Mouse (Mus musculus): ENCODE results near the gene Gm11168. TPM values are rescaled to one million over a fixed set of nuclear protein-coding genes. Genes with fewer than 3 reads are reported as not detected.
A peak's percentile ranks its signal among the peaks of the same experiment; 100 is the strongest.
"Not testable (repeated sequence)": the region's sequence is repeated elsewhere in the genome, so short reads cannot be mapped to it uniquely, and the experiment has no call there.

Gene Gm11168
- polyA plus RNA-seq (2014; fragmentation: Nextera tagmentation; extraction: Ambion mirVana) = not detected in 2 replicates

DNA sequence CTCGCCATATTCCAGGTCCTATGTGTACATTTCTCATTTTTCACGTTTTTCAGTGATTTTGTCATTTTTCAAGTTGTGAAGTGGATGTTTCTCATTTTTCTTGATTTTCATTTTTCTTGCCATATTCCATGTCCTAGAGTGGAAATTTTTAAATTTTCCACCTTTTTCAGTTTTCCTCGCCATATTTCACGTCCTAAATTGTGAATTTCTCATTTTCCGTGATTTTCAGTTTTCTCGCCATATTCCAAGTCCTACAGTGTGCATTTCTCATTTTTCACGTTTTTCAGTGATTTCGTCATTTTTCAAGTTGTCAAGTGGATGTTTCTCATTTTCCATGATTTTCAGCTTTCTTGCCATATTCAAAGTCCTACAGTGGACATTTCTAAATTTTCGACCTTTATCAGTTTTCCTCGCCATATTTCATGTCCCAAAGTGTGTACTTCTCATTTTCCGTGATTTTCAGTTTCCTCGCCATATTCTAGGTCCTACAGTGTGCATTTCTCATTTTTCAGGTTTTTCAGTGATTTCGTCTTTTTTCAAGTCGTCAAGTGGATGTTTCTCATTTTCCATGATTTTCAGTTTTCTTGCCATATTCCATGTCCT lies at the start of gene Gm11168:
Gene Gm11168, plus strand, starts transcription at position 553 of the 603 bp plus-strand sequence.
- H3K4me2 ChIP-seq; H3K4me1 ChIP-seq (replicated peaks; ENCODE audit: control insufficient read depth, insufficient read depth, low read length); H3K9me3 ChIP-seq (ENCODE audit: control insufficient read depth, low read length); DNase-seq (ENCODE audit: low spot score); H3K27ac ChIP-seq (ENCODE audit: low read depth, low read length); H3K27me3 ChIP-seq (replicated peaks; ENCODE audit: control insufficient read depth, insufficient read depth, low read length); H3K9ac ChIP-seq (ENCODE audit: low read depth, low read length); H3K4me3 ChIP-seq (ENCODE audit: low read depth, low read length); H3K36me3 ChIP-seq (ENCODE audit: control insufficient read depth, insufficient read depth, low read length); ATAC-seq (replicated peaks; ENCODE audit: low FRiP score): not testable (repeated sequence)
- WGBS = 68% methylated on average over 6 of the region's 14 CpGs

GRCm38 (mm10) chr9:3000445-3000972 lies 2.6 kb upstream of the Gm11168 start, which contains the start of gene Gm10722:
Gene Gm10722, plus strand, starts transcription at chr9:3000922.
- WGBS = 64% methylated on average over 12 of the region's 12 CpGs
- not testable (repeated sequence) for H3K4me1 ChIP-seq (replicated peaks; ENCODE audit: control insufficient read depth, insufficient read depth, low read length); H3K36me3 ChIP-seq (ENCODE audit: control insufficient read depth, insufficient read depth, low read length); H3K27me3 ChIP-seq (replicated peaks; ENCODE audit: control insufficient read depth, insufficient read depth, low read length); H3K27ac ChIP-seq (ENCODE audit: low read depth, low read length); DNase-seq (ENCODE audit: low spot score); H3K4me2 ChIP-seq; H3K4me3 ChIP-seq (ENCODE audit: low read depth, low read length); ATAC-seq (replicated peaks; ENCODE audit: low FRiP score); H3K9ac ChIP-seq (ENCODE audit: low read depth, low read length); H3K9me3 ChIP-seq (ENCODE audit: control insufficient read depth, low read length)

- 62% methylated on average over 8 of the region's 8 CpGs for WGBS
- ATAC-seq (replicated peaks; ENCODE audit: low FRiP score) = not testable (repeated sequence)
Observed at GRCm38 (mm10) chr9:3001006-3001405, 2.1 kb upstream of the Gm11168 start.

GRCm38 (mm10) chr9:3001948-3002659 lies 1.0 kb upstream of the Gm11168 start:
- H3K4me1 ChIP-seq (replicated peaks; ENCODE audit: control insufficient read depth, insufficient read depth, low read length); H3K27ac ChIP-seq (ENCODE audit: low read depth, low read length); DNase-seq (ENCODE audit: low spot score); H3K27me3 ChIP-seq (replicated peaks; ENCODE audit: control insufficient read depth, insufficient read depth, low read length); H3K36me3 ChIP-seq (ENCODE audit: control insufficient read depth, insufficient read depth, low read length); H3K4me2 ChIP-seq; H3K9me3 ChIP-seq (ENCODE audit: control insufficient read depth, low read length); H3K9ac ChIP-seq (ENCODE audit: low read depth, low read length); H3K4me3 ChIP-seq (ENCODE audit: low read depth, low read length): not testable (repeated sequence)
- ATAC-seq (replicated peaks; ENCODE audit: low FRiP score) = peak; percentile 79
- 56% methylated on average over 8 of the region's 11 CpGs for WGBS

More at GRCm38 (mm10) chr9:3001006-3001405, 2.1 kb upstream of the Gm11168 start:
- DNase-seq (ENCODE audit: low spot score); H3K4me1 ChIP-seq (replicated peaks; ENCODE audit: control insufficient read depth, insufficient read depth, low read length); H3K27ac ChIP-seq (ENCODE audit: low read depth, low read length); H3K9me3 ChIP-seq (ENCODE audit: control insufficient read depth, low read length); H3K4me2 ChIP-seq; H3K4me3 ChIP-seq (ENCODE audit: low read depth, low read length); H3K9ac ChIP-seq (ENCODE audit: low read depth, low read length); H3K27me3 ChIP-seq (replicated peaks; ENCODE audit: control insufficient read depth, insufficient read depth, low read length); H3K36me3 ChIP-seq (ENCODE audit: control insufficient read depth, insufficient read depth, low read length): not testable (repeated sequence)

DNA sequence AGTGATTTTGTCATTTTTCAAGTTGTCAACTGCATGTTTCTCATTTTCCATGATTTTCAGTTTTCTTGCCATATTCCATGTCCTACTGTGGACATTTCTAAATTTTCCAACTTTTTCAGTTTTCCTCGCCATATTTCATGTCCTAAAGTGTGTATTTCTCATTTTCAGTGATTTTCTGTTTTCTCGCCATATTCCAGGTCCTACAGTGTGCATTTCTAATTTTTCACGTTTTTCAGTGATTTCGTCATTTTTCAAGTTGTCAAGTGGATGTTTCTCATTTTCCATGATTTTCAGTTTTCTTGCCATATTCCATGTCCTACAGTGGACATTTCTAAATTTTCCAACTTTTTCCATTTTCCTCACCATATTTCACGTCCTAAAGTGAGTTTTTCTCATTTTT lies 3.0 kb downstream of the Gm11168 start:
- not testable (repeated sequence) for H3K36me3 ChIP-seq (ENCODE audit: control insufficient read depth, insufficient read depth, low read length); H3K9me3 ChIP-seq (ENCODE audit: control insufficient read depth, low read length); H3K4me1 ChIP-seq (replicated peaks; ENCODE audit: control insufficient read depth, insufficient read depth, low read length); H3K9ac ChIP-seq (ENCODE audit: low read depth, low read length); ATAC-seq (replicated peaks; ENCODE audit: low FRiP score); DNase-seq (ENCODE audit: low spot score); H3K4me3 ChIP-seq (ENCODE audit: low read depth, low read length); H3K27ac ChIP-seq (ENCODE audit: low read depth, low read length); H3K4me2 ChIP-seq; H3K27me3 ChIP-seq (replicated peaks; ENCODE audit: control insufficient read depth, insufficient read depth, low read length)
- WGBS = 83% methylated on average over 1 of the region's 5 CpGs

DNA sequence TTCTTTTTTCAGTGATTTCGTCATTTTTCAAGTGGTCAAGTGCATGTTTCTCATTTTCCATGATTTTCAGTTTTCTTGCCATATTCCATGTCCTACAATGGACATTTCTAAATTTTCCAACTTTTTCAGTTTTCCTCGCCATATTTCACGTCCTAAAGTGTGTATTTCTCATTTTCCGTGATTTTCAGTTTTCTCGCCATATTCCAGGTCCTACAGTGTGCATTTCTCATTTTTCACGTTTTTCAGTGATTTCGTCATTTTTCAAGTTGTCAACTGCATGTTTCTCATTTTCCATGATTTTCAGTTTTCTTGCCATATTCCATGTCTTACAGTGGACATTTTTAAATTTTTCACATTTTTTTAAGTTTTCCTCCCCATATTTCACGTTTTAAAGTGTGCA lies 3.5 kb downstream of the Gm11168 start:
- ATAC-seq (replicated peaks; ENCODE audit: low FRiP score) = peak; percentile 70
- not testable (repeated sequence) for H3K4me1 ChIP-seq (replicated peaks; ENCODE audit: control insufficient read depth, insufficient read depth, low read length); H3K27me3 ChIP-seq (replicated peaks; ENCODE audit: control insufficient read depth, insufficient read depth, low read length); H3K36me3 ChIP-seq (ENCODE audit: control insufficient read depth, insufficient read depth, low read length); DNase-seq (ENCODE audit: low spot score); H3K4me3 ChIP-seq (ENCODE audit: low read depth, low read length); H3K4me2 ChIP-seq; H3K27ac ChIP-seq (ENCODE audit: low read depth, low read length); H3K9me3 ChIP-seq (ENCODE audit: control insufficient read depth, low read length); H3K9ac ChIP-seq (ENCODE audit: low read depth, low read length)
- WGBS = 68% methylated on average over 7 of the region's 8 CpGs

GRCm38 (mm10) chr9:3007272-3007671 lies 4.1 kb downstream of the Gm11168 start:
- H3K4me2 ChIP-seq; H3K27me3 ChIP-seq (replicated peaks; ENCODE audit: control insufficient read depth, insufficient read depth, low read length); H3K4me3 ChIP-seq (ENCODE audit: low read depth, low read length); DNase-seq (ENCODE audit: low spot score); H3K9me3 ChIP-seq (ENCODE audit: control insufficient read depth, low read length); H3K4me1 ChIP-seq (replicated peaks; ENCODE audit: control insufficient read depth, insufficient read depth, low read length); ATAC-seq (replicated peaks; ENCODE audit: low FRiP score); H3K27ac ChIP-seq (ENCODE audit: low read depth, low read length); H3K9ac ChIP-seq (ENCODE audit: low read depth, low read length); H3K36me3 ChIP-seq (ENCODE audit: control insufficient read depth, insufficient read depth, low read length): not testable (repeated sequence)
- WGBS = 73% methylated on average over 7 of the region's 9 CpGs

DNA sequence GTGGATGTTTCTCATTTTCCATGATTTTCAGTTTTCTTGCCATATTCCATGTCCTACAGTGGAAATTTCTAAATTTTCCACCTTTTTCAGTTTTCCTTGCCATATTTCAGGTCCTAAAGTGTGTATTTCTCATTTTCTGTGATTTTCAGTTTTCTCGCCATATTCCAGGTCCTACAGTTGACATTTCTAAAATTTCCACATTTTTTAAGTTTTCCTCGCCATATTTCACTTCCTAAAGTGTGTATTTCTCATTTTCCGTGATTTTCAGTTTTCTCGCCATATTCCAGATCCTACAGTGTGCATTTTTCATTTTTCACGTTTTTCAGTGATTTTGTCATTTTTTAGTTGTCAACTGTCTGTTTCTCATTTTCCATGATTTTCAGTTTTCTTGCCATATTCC lies 6.2 kb downstream of the Gm11168 start:
- not testable (repeated sequence) for H3K4me3 ChIP-seq (ENCODE audit: low read depth, low read length); H3K4me2 ChIP-seq; H3K27me3 ChIP-seq (replicated peaks; ENCODE audit: control insufficient read depth, insufficient read depth, low read length); H3K4me1 ChIP-seq (replicated peaks; ENCODE audit: control insufficient read depth, insufficient read depth, low read length); H3K27ac ChIP-seq (ENCODE audit: low read depth, low read length); H3K9ac ChIP-seq (ENCODE audit: low read depth, low read length); H3K9me3 ChIP-seq (ENCODE audit: control insufficient read depth, low read length); DNase-seq (ENCODE audit: low spot score); H3K36me3 ChIP-seq (ENCODE audit: control insufficient read depth, insufficient read depth, low read length)
- peak; percentile 51 for ATAC-seq (replicated peaks; ENCODE audit: low FRiP score)
- no CpG with 5 or more reads among the region's 5 CpGs for WGBS
